Mouse (Mus musculus): Measurements from ENCODE around the gene Nckap5. TPM values are rescaled to one million over a fixed set of nuclear protein-coding genes. Genes with fewer than 3 reads are reported as not detected.
A peak's percentile ranks its signal among the peaks of the same experiment; 100 is the strongest.

Nckap5 gene
- total RNA-seq, 2 experiments from 2014 or later: 17.7 to 22.7 TPM

GRCm38 (mm10) chr1:126481459-126482228 lies 349.0 kb downstream of the Nckap5 start:
- no peak for DNase-seq (ENCODE audit: low spot score in 2 of 2)

GRCm38 (mm10) chr1:126473044-126473443 lies 357.6 kb downstream of the Nckap5 start:
- DNase-seq (ENCODE audit: low spot score in 2 of 2): no peak

- DNase-seq (ENCODE audit: low spot score in 2 of 2): no peak
These were observed 359.2 kb downstream of the Nckap5 start for GRCm38 (mm10) chr1:126471419-126471818.

- DNase-seq (ENCODE audit: low spot score in 2 of 2): no peak
These were observed 359.7 kb downstream of the Nckap5 start for GRCm38 (mm10) chr1:126470883-126471282.

DNA sequence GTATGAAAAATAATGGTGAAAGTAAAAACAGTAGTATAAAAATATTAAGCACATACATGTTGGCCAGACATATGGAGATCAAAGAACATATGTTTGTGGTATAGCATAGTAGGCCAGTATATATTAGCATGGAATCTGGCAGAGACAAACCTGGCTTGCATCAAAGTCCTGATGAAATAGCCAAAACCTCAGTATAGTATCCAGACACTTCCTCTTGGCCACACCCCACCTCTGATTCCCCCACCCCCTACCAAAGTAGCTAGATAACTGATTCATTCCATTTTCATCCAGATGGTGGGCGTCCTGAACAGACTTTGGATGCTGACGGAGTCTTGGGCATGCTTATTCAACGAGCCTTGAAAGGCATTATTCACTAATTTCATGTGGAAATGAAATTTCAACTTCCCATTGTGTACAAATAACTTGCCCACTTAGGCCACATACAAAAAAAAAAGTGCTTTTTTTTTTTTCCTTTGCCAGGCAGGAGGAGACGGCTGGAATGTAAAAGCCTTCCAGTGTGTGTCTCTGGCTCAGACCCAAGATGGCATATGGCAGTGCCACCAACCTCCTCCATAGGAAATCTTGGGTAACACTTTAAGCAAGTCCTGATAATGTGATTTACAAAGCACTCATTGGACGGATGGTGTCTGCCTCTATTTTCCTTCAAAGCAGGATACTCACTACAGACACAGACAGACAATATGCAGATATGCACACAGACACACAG lies 360.6 kb downstream of the Nckap5 start:
- DNase-seq (ENCODE audit: low spot score in 2 of 2): no peak

DNA sequence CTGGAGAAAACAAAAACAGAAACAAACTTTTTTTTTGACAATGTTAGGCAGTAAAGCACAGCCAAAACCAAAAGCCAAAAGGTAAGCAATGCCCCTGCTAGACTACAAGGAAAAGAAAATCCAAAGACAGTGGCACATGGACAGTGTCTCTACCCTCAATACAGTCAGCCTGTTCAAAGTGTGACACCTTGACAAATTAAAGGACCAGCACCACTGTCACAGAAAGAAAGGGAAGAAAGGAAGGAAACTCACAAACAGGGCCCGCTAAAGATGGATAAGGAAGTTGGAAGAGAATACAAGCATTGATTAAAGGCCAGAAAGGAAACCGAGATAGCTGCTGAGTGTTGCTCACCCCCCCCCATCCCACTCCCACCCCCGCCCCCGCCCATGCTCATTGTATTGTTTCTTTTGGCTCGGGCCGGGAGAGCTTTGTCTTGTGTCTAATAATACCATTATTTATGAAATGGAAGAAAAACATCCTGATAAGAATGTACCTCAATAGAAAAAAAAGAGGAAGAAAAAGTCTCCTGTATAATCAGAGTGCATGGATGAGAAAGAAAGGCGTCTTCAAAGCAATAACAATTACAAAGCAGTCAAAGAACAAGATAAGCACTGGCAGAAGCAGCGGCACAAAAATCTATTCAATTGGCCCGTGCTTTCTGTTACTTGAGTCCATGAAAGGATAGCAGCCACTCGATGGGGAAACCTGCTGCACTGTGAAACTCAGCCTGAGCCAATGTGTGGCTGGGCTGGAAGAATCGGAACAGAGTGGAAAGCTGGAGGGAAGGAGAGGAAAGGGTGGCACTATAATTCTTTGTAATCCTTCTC lies 368.9 kb downstream of the Nckap5 start:
- DNase-seq (ENCODE audit: low spot score in 2 of 2): no peak

- DNase-seq (ENCODE audit: low spot score in 2 of 2): no peak
These were observed 372.9 kb downstream of the Nckap5 start for GRCm38 (mm10) chr1:126457739-126458138.

- peak in 1 of 2 experiments; percentile 19 for DNase-seq (ENCODE audit: low spot score in 2 of 2)
These were observed 376.0 kb downstream of the Nckap5 start for GRCm38 (mm10) chr1:126454504-126455173.

DNA sequence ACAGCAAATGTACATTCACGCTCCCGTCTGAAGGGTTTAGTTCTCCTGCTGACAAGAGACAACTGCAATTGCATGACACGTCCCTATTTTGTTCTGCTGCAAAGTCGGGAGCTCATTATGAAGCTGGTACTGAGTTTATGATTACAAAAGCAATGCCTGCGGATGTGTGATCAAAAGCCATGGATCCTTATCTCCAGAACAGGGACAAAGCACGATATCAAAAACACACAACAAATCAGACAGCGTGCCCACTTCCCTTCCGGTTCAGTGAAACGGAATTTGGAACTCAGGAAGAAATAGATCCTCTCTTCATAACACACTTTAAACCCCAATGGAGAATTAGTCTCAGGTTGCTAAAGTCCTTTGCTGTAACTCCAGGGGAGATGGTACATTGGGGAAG lies 379.1 kb downstream of the Nckap5 start:
- no peak for DNase-seq (ENCODE audit: low spot score in 2 of 2)

DNA sequence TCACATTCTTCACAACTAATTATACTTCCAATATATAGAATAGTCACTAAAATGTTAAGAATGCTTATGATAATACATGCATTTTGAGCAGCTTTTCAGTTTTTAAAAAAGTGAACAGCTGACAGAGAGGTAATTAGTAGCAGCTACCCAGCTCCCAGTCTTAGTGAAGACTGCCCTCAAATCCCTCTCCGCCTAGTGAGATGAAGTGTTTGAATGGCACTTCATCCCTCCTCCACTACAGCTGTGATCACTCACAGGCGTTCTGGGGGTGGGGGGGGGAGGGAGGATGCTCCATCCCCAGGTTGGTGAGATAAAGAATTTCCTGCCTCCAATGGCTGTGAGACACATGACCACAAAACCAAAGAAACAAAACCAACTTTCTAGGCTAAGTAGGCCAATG lies 381.2 kb downstream of the Nckap5 start:
- DNase-seq (ENCODE audit: low spot score in 2 of 2): no peak

DNA sequence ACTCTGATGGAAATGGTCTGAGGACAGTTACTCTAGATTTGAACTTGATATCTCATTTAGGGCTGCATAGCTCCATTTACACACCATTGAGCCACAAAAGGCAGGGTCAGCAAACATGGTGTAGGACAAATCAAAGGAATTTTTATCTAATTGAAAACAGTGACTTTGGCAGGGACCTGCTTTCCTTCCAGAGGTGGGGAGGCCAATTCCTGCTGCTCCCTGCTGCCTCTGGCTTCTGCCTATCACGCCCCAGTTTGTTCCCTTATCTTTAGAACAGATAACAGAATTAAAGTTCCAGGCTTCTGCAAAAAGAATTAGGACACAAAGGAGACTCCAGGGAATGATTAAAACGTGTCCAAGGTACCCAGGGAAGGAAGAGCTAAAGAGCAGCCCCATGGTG lies 386.7 kb downstream of the Nckap5 start:
- DNase-seq (ENCODE audit: low spot score in 2 of 2): no peak

DNA sequence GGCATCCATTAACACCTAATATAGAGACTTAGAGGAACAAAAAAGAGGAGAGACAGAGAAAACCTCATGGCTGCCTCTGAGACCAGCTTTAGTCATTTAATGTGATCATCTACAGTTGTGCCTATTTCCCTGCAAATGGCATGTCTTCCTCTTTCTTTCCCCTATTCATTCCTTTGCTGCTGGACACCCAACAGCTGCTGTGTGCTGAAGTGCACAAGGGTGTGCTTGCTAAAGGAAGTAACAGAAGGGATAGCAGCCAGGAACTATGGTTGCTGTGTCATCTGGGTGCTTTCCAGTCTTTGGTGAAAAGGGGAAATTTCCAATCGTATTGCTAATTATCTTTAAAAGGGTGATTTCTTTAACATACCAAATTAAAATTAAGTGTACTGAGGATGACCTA lies 387.9 kb downstream of the Nckap5 start:
- DNase-seq (ENCODE audit: low spot score in 2 of 2): no peak

DNA sequence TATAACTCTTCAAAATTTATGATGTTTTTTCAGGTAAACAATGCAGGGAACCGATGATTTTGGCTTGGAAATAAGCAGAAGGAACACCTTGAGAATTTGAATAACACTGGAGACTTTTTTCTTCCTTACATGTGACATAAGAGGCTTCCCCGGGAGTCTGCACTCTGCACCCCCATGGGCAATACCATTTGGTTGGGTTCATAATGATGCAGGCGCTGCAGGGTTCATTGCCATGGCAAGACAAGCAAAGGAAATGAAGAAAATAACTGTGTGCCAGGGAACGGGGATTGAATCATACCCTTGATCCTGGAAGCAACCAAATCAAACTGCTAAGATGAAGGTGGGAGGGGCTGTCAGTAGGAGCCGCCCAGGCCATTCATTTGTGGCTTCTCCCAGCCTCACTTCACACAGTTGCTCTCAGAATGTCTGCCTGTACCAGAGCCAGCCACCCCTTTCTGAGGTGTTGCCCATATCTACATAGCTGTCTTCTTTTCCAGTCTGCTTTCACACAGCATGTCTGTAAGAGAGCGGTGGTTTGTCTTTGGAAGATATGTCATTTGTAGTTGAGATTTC lies 392.5 kb downstream of the Nckap5 start:
- no peak for DNase-seq (ENCODE audit: low spot score in 2 of 2)

- no peak for DNase-seq (ENCODE audit: low spot score in 2 of 2)
These were observed 393.5 kb downstream of the Nckap5 start for GRCm38 (mm10) chr1:126436937-126437667.

GRCm38 (mm10) chr1:126432285-126432684 lies 398.3 kb downstream of the Nckap5 start:
- no peak for DNase-seq (ENCODE audit: low spot score in 2 of 2)

GRCm38 (mm10) chr1:126431594-126431993 lies 399.0 kb downstream of the Nckap5 start:
- DNase-seq (ENCODE audit: low spot score in 2 of 2): peak; percentile 71 to 79

- DNase-seq (ENCODE audit: low spot score in 2 of 2): peak; percentile 19 to 33
These were observed 419.2 kb downstream of the Nckap5 start for GRCm38 (mm10) chr1:126411426-126411825.

- DNase-seq (ENCODE audit: low spot score in 2 of 2): peak; percentile 18 to 34
These were observed 422.7 kb downstream of the Nckap5 start for GRCm38 (mm10) chr1:126407886-126408285.

DNA sequence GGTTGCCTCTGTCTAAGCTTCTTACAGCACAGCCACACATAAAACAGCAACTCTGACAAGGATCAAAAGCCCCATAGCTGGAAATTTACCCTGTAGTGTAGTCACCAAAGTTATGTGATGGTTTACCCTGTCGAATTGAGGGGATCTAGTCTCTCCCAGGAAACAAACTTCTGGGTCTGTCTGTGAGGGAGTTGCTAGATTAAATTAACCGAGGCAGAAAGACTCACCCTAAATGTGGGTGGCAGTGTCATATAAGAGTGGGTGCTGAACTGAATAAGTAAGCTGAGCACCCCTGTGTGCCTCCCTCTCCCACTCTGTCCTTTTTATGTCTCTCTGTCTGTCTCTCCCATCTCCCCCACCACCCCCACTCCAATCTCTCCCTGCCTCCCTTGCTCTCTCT lies 425.1 kb downstream of the Nckap5 start:
- DNase-seq (ENCODE audit: low spot score in 2 of 2): no peak

- DNase-seq (ENCODE audit: low spot score in 2 of 2): no peak
These were observed 426.6 kb downstream of the Nckap5 start for GRCm38 (mm10) chr1:126403970-126404369.

Measured in layer of hippocampus, postnatal 10 days (tissue).